Mouse (Mus musculus): Measurements from ENCODE around the gene Galnt17. TPM values are rescaled to one million over a fixed set of nuclear protein-coding genes. Genes with fewer than 3 reads are reported as not detected.

The Galnt17 gene
- polyA plus RNA-seq, 1 experiment from 2014 or later: 1.1 TPM

DNA sequence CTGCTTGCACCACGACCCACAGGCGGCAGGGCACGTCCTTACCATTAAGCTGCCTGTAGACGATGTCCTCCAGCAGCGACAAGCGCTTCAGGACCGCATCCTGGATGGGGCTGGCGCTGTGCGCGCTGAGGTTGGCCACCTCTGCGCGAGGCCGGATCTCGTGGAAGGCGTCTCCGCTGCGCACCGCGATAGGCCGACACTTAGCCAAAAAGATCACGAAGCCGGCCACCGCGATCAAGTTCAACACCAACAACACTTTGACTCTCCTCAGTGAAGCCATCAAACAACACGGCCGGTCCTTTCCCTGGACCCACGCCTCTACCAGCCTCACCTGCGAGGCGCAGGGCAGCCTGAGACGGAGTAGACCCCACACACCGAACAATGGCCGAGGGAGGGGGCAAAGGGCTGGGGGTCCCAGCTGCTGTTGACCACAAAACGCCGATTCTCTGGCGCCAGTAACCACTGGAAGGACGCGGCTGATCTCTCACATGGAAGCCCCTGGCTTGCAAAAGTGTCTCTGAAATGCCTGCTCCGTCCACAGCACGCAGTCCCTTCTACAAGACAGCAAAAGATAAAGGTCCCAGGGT, 1.9 kb downstream of the Galnt17 start:
- no peak overlapping the region; the same call in 1 of the 2 replicates for H3K9ac ChIP-seq (ENCODE audit: low read length)
- WGBS: under 1% methylated on average over 39 of the region's 39 CpGs
- H3K27ac ChIP-seq (ENCODE audit: low read depth, low read length): no peak overlapping the region
- H3K9me3 ChIP-seq (ENCODE audit: control insufficient read depth, low read length): no peaks in the 10 kb centered on the region
- H3K4me1 ChIP-seq (replicated peaks; ENCODE audit: control insufficient read depth, insufficient read depth, low read length): 0 out of 2 replicates have a peak, but pooled peaks cover 2% of the 10 kb centered on the region
- H3K36me3 ChIP-seq (ENCODE audit: control insufficient read depth, insufficient read depth, low read length): no peaks in the 10 kb centered on the region
- DNase-seq (ENCODE audit: low spot score): peak; percentile 67
- H3K4me2 ChIP-seq (ENCODE audit: low read depth, low read length, severe bottlenecking): peak overlapping the region; percentile 73
- peak; percentile 13 for ATAC-seq (replicated peaks; ENCODE audit: low FRiP score)
- H3K27me3 ChIP-seq (ENCODE audit: control insufficient read depth, insufficient read depth, low read length): peaks cover 19% of the 10 kb centered on the region
- H3K4me3 ChIP-seq (ENCODE audit: low read depth, low read length): peak overlapping the region; percentile 61

- Histone ChIP-seq H3K9ac (ENCODE audit: low read length) (no peak overlapping the region), H3K4me3 (ENCODE audit: low read depth, low read length) (no peak overlapping the region), H3K4me2 (ENCODE audit: low read depth, low read length, severe bottlenecking) (no peak overlapping the region), H3K36me3 (ENCODE audit: control insufficient read depth, insufficient read depth, low read length) (no peaks in the 10 kb centered on the region), H3K27me3 (ENCODE audit: control insufficient read depth, insufficient read depth, low read length) (peaks cover 19% of the 10 kb centered on the region), H3K27ac (ENCODE audit: low read depth, low read length) (no peak overlapping the region), H3K9me3 (ENCODE audit: control insufficient read depth, low read length) (no peaks in the 10 kb centered on the region), H3K4me1 (replicated peaks; ENCODE audit: control insufficient read depth, insufficient read depth, low read length) (0 out of 2 replicates have a peak, but pooled peaks cover 2% of the 10 kb centered on the region)
- ATAC-seq (replicated peaks; ENCODE audit: low FRiP score) (no peak), DNase-seq (ENCODE audit: low spot score) (no peak)
- WGBS: 77% methylated on average over 5 of the region's 5 CpGs
Measured at GRCm38 (mm10) chr5:131305223-131305622, 3.1 kb downstream of the Galnt17 start.

- no peak for DNase-seq (ENCODE audit: low spot score)
- no peak overlapping the region for H3K4me2 ChIP-seq (ENCODE audit: low read depth, low read length, severe bottlenecking)
- no peak overlapping the region for H3K4me3 ChIP-seq (ENCODE audit: low read depth, low read length)
- H3K9me3 ChIP-seq (ENCODE audit: control insufficient read depth, low read length): no peaks in the 10 kb centered on the region
- no peak overlapping the region for H3K9ac ChIP-seq (ENCODE audit: low read length)
- H3K4me1 ChIP-seq (replicated peaks; ENCODE audit: control insufficient read depth, insufficient read depth, low read length): 0 out of 2 replicates have a peak, but pooled peaks cover 2% of the 10 kb centered on the region
- ATAC-seq (replicated peaks; ENCODE audit: low FRiP score): no peak
- no peak overlapping the region for H3K27ac ChIP-seq (ENCODE audit: low read depth, low read length)
- H3K36me3 ChIP-seq (ENCODE audit: control insufficient read depth, insufficient read depth, low read length): no peaks in the 10 kb centered on the region
- 98% methylated on average over 3 of the region's 3 CpGs for WGBS
- H3K27me3 ChIP-seq (ENCODE audit: control insufficient read depth, insufficient read depth, low read length): peaks cover 14% of the 10 kb centered on the region
Measured at GRCm38 (mm10) chr5:131301526-131301925, 6.8 kb downstream of the Galnt17 start.

- Histone ChIP-seq H3K4me1 (replicated peaks; ENCODE audit: control insufficient read depth, insufficient read depth, low read length) (no peaks in the 10 kb centered on the region), H3K36me3 (ENCODE audit: control insufficient read depth, insufficient read depth, low read length) (no peaks in the 10 kb centered on the region), H3K27ac (ENCODE audit: low read depth, low read length) (no peak overlapping the region), H3K9me3 (ENCODE audit: control insufficient read depth, low read length) (no peaks in the 10 kb centered on the region), H3K27me3 (ENCODE audit: control insufficient read depth, insufficient read depth, low read length) (no peaks in the 10 kb centered on the region), H3K9ac (ENCODE audit: low read length) (no peak overlapping the region), H3K4me3 (ENCODE audit: low read depth, low read length) (no peak overlapping the region), H3K4me2 (ENCODE audit: low read depth, low read length, severe bottlenecking) (no peak overlapping the region)
- 86% methylated on average over 16 of the region's 16 CpGs for WGBS
- no peak for ATAC-seq (replicated peaks; ENCODE audit: low FRiP score)
- DNase-seq (ENCODE audit: low spot score): no peak
Measured at GRCm38 (mm10) chr5:131293726-131294449, 14.4 kb downstream of the Galnt17 start.

DNA sequence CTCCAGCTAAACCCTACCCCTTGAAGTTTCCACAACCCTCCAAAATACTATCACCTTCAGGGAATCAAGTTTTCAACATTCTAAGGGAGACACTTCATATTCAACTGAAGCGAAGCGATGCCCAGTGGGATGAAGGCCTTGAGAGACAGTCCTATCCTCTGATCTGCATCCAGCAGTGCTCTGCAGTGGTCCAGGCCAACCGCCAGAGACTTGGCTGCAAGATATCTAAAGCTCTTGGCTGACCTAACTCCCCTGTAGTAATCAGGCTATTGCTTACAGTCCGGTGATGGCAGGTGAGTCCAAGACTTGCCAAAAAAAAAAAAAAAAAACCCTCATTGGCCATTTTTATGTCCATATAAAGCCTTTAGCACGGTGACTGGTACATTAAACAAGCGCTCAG, 21.2 kb downstream of the Galnt17 start:
- no peak for ATAC-seq (replicated peaks; ENCODE audit: low FRiP score)
- H3K27ac ChIP-seq (ENCODE audit: low read depth, low read length): no peak overlapping the region

GRCm38 (mm10) chr5:131286680-131287079, 21.6 kb downstream of the Galnt17 start:
- Histone ChIP-seq H3K36me3 (ENCODE audit: control insufficient read depth, insufficient read depth, low read length) (no peaks in the 10 kb centered on the region), H3K9ac (ENCODE audit: low read length) (no peak overlapping the region), H3K4me1 (replicated peaks; ENCODE audit: control insufficient read depth, insufficient read depth, low read length) (no peaks in the 10 kb centered on the region), H3K4me3 (ENCODE audit: low read depth, low read length) (no peak overlapping the region), H3K4me2 (ENCODE audit: low read depth, low read length, severe bottlenecking) (no peak overlapping the region), H3K27ac (ENCODE audit: low read depth, low read length) (no peak overlapping the region), H3K27me3 (ENCODE audit: control insufficient read depth, insufficient read depth, low read length) (no peaks in the 10 kb centered on the region), H3K9me3 (ENCODE audit: control insufficient read depth, low read length) (no peaks in the 10 kb centered on the region)
- no peak for DNase-seq (ENCODE audit: low spot score)
- no peak for ATAC-seq (replicated peaks; ENCODE audit: low FRiP score)
- WGBS: 98% methylated on average over 2 of the region's 2 CpGs

More for the DNA sequence above, 21.2 kb downstream of the Galnt17 start:
- Histone ChIP-seq H3K4me2 (ENCODE audit: low read depth, low read length, severe bottlenecking) (no peak overlapping the region), H3K9me3 (ENCODE audit: control insufficient read depth, low read length) (no peaks in the 10 kb centered on the region), H3K27me3 (ENCODE audit: control insufficient read depth, insufficient read depth, low read length) (no peaks in the 10 kb centered on the region), H3K4me1 (replicated peaks; ENCODE audit: control insufficient read depth, insufficient read depth, low read length) (no peaks in the 10 kb centered on the region), H3K4me3 (ENCODE audit: low read depth, low read length) (no peak overlapping the region), H3K36me3 (ENCODE audit: control insufficient read depth, insufficient read depth, low read length) (no peaks in the 10 kb centered on the region), H3K9ac (ENCODE audit: low read length) (no peak overlapping the region)
- WGBS: 93% methylated on average over 6 of the region's 6 CpGs
- no peak for DNase-seq (ENCODE audit: low spot score)

- H3K36me3 ChIP-seq (ENCODE audit: control insufficient read depth, insufficient read depth, low read length): no peaks in the 10 kb centered on the region
- ATAC-seq (replicated peaks; ENCODE audit: low FRiP score): no peak
- H3K4me1 ChIP-seq (replicated peaks; ENCODE audit: control insufficient read depth, insufficient read depth, low read length): no peaks in the 10 kb centered on the region
- H3K9me3 ChIP-seq (ENCODE audit: control insufficient read depth, low read length): no peaks in the 10 kb centered on the region
- H3K4me3 ChIP-seq (ENCODE audit: low read depth, low read length): no peak overlapping the region
- H3K4me2 ChIP-seq (ENCODE audit: low read depth, low read length, severe bottlenecking): no peak overlapping the region
- H3K27me3 ChIP-seq (ENCODE audit: control insufficient read depth, insufficient read depth, low read length): no peaks in the 10 kb centered on the region
- 51% methylated on average over 2 of the region's 2 CpGs for WGBS
- DNase-seq (ENCODE audit: low spot score): no peak
- no peak overlapping the region for H3K9ac ChIP-seq (ENCODE audit: low read length)
- H3K27ac ChIP-seq (ENCODE audit: low read depth, low read length): no peak overlapping the region
Measured at GRCm38 (mm10) chr5:131280349-131280748, 27.9 kb downstream of the Galnt17 start.

DNA sequence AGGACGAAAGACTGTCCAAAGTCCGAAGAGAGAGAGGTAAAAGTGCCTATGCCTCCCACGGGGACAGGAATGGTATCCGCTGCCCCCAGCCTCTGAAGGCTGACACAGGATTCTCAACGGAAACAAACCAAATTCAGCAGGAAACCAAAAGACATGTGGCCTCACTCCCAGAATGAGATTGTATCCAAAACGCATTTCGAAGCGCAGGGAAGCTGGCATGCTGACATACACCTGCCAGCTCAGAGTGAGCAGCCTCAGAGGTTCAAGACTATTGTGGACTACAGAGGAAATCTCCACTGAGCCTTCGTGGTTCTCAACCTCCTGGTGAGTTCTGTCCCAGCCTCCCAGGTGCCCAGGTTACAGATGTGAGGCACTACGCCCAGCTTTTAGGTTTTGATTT, 29.0 kb downstream of the Galnt17 start:
- DNase-seq (ENCODE audit: low spot score) (no peak), ATAC-seq (replicated peaks; ENCODE audit: low FRiP score) (no peak)
- Histone ChIP-seq H3K9ac (ENCODE audit: low read length) (no peak overlapping the region), H3K27ac (ENCODE audit: low read depth, low read length) (no peak overlapping the region), H3K4me1 (replicated peaks; ENCODE audit: control insufficient read depth, insufficient read depth, low read length) (no peaks in the 10 kb centered on the region), H3K4me2 (ENCODE audit: low read depth, low read length, severe bottlenecking) (no peak overlapping the region), H3K4me3 (ENCODE audit: low read depth, low read length) (no peak overlapping the region), H3K9me3 (ENCODE audit: control insufficient read depth, low read length) (no peaks in the 10 kb centered on the region), H3K27me3 (ENCODE audit: control insufficient read depth, insufficient read depth, low read length) (no peaks in the 10 kb centered on the region), H3K36me3 (ENCODE audit: control insufficient read depth, insufficient read depth, low read length) (no peaks in the 10 kb centered on the region)
- WGBS: 81% methylated on average over 10 of the region's 10 CpGs

- WGBS: 93% methylated on average over 7 of the region's 7 CpGs
- Histone ChIP-seq H3K9ac (ENCODE audit: low read length) (no peak overlapping the region), H3K4me3 (ENCODE audit: low read depth, low read length) (no peak overlapping the region), H3K4me2 (ENCODE audit: low read depth, low read length, severe bottlenecking) (no peak overlapping the region), H3K36me3 (ENCODE audit: control insufficient read depth, insufficient read depth, low read length) (no peaks in the 10 kb centered on the region), H3K9me3 (ENCODE audit: control insufficient read depth, low read length) (no peaks in the 10 kb centered on the region), H3K4me1 (replicated peaks; ENCODE audit: control insufficient read depth, insufficient read depth, low read length) (no peaks in the 10 kb centered on the region), H3K27me3 (ENCODE audit: control insufficient read depth, insufficient read depth, low read length) (no peaks in the 10 kb centered on the region), H3K27ac (ENCODE audit: low read depth, low read length) (no peak overlapping the region)
- DNase-seq (ENCODE audit: low spot score): no peak
- no peak for ATAC-seq (replicated peaks; ENCODE audit: low FRiP score)
Measured at GRCm38 (mm10) chr5:131277227-131277626, 31.1 kb downstream of the Galnt17 start.

All from forebrain, embryonic 11.5 days (tissue).